Mouse (Mus musculus) stomach, postnatal 0 days (tissue): ENCODE results near the gene Ptpn1.

Experiments
- CTCF ChIP-seq: IDR thresholded peaks from 2 replicates; pipeline ENCODE4 v1.5.1; 2016; ENCODE audit warnings: antibody characterized with exemption, low read depth, mild to moderate bottlenecking, moderate library complexity
- EP300 ChIP-seq: optimal IDR thresholded peaks from 2 replicates; pipeline ENCODE3; 2016; ENCODE audit warnings: antibody characterized with exemption

GRCm38 (mm10) chr2:167963176-167963575 lies 31.3 kb downstream of the Ptpn1 start:
- TF ChIP-seq CTCF (no peak), EP300 (no peak)
